Mouse (Mus musculus): ENCODE measurements around the gene Gm12845. TPM values are rescaled to one million over a fixed set of nuclear protein-coding genes. Genes with fewer than 3 reads are reported as not detected.

Gm12845 gene
- polyA plus RNA-seq (2014; fragmentation: Nextera tagmentation; extraction: Ambion mirVana) = not detected in 2 replicates

DNA sequence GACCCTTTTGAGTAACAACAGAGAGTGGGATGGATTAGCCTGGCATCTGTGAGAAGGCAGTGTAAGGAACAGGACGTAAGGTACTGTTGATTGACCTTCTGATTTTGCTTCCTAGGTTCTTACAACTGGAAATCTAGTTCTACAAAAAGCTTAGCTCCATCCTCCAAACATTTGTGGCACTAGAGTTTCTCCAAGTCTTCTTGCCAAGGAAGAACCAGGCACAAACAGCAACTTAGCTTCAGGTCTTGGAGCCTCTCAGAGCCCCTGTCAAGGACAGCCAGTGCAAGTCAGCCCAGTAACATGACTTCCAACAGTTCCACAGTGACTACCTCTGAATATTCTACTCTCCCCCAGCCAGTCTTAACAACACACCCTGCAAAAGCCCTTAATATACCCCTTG lies at the start of gene Gm12845:
Gene Gm12845 (plus strand): TSS at position 301 of the 400 bp plus-strand sequence.
- 86% methylated on average over 1 of the region's 1 CpGs for WGBS
- TF ChIP-seq CTCF (IDR thresholded peaks at IDR 0.05; ENCODE audit: low read depth) = no peak
- Histone ChIP-seq H3K4me1 (ENCODE audit: insufficient read depth) (no peaks in the 10 kb centered on the region), H3K4me3 (ENCODE audit: low read depth, low read length) (no peak within 1 kb of the TSS), H3K4me2 (no peak within 1 kb of the TSS), H3K27ac (ENCODE audit: low read depth) (no peak within 1 kb of the TSS), H3K36me3 (ENCODE audit: insufficient read depth) (no peaks in the 10 kb centered on the region), H3K27me3 (ENCODE audit: insufficient read depth, low read length) (no peaks in the 10 kb centered on the region), H3K9ac (no peak within 1 kb of the TSS), H3K9me3 (ENCODE audit: low read depth, low read length) (no peaks in the 10 kb centered on the region)
- ATAC-seq (ENCODE audit: insufficient read depth) = no peak
- no peak for DNase-seq

DNA sequence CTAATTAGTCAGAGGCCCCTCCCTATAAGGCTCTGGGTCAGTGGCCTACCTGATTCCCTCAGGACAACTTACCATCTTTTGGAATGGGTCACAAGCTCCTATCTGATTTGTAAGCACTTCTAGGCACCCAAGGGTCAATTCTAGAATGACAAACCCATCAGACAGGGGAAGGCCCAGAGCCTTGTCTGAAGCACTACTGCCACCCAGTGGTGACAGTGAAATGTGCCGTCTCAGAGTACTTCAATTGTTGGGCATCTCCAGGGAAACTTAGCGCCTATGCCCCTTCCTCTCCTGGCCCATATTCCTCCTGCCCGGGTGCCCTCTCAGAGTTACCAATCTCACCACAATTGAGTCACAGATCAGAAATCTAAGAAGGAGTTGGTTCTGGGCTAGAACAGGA lies 47.3 kb upstream of the Gm12845 start:
- Histone ChIP-seq H3K27ac (ENCODE audit: low read depth) (no peak overlapping the region), H3K36me3 (ENCODE audit: insufficient read depth) (peaks cover 81% of the 10 kb centered on the region), H3K9me3 (ENCODE audit: low read depth, low read length) (no peaks in the 10 kb centered on the region), H3K27me3 (ENCODE audit: insufficient read depth, low read length) (no peaks in the 10 kb centered on the region), H3K4me3 (ENCODE audit: low read depth, low read length) (no peak overlapping the region), H3K4me1 (ENCODE audit: insufficient read depth) (0 out of 2 replicates have a peak, but pooled peaks cover 4% of the 10 kb centered on the region), H3K9ac (no peak overlapping the region), H3K4me2 (no peak overlapping the region)
- DNase-seq = peak; percentile 92
- 13% methylated on average over 3 of the region's 3 CpGs for WGBS
- TF ChIP-seq CTCF (IDR thresholded peaks at IDR 0.05; ENCODE audit: low read depth) = peak; percentile 89
- 0 out of 2 replicates have a peak, but pooled peaks have one; percentile 17 for ATAC-seq (ENCODE audit: insufficient read depth)

DNA sequence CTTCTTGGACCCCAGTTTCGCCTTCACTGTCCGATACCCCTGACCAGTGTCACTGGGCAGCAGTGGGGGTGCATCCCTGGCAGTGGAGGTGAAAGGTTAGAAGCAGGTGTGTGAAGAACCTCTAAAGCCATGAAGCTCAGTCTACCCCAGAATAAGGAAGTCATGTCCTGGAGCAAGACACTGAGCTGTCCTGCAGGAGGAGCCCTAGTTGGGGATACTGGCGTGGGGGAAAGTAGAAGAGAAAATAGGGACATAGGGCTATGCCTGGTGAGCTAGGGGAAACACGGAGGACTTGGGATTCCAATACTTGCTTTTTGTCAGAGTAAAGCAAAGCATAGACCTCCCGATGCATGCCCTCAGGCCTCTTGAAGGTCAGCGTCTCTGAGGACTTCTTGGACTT lies 43.2 kb upstream of the Gm12845 start:
- peaks cover 46% of the 10 kb centered on the region for H3K36me3 ChIP-seq (ENCODE audit: insufficient read depth)
- no peaks in the 10 kb centered on the region for H3K9me3 ChIP-seq (ENCODE audit: low read depth, low read length)
- H3K27ac ChIP-seq (ENCODE audit: low read depth) = no peak overlapping the region
- no peaks in the 10 kb centered on the region for H3K27me3 ChIP-seq (ENCODE audit: insufficient read depth, low read length)
- no peak for TF ChIP-seq CTCF (IDR thresholded peaks at IDR 0.05; ENCODE audit: low read depth)
- H3K4me1 ChIP-seq (ENCODE audit: insufficient read depth) = 0 out of 2 replicates have a peak, but pooled peaks cover 4% of the 10 kb centered on the region
- peak overlapping the region; percentile 87 for H3K9ac ChIP-seq
- peak overlapping the region; percentile 91 for H3K4me3 ChIP-seq (ENCODE audit: low read depth, low read length)
- 76% methylated on average over 6 of the region's 6 CpGs for WGBS
- DNase-seq (no peak), ATAC-seq (ENCODE audit: insufficient read depth) (no peak)
- peak overlapping the region; percentile 85 for H3K4me2 ChIP-seq

DNA sequence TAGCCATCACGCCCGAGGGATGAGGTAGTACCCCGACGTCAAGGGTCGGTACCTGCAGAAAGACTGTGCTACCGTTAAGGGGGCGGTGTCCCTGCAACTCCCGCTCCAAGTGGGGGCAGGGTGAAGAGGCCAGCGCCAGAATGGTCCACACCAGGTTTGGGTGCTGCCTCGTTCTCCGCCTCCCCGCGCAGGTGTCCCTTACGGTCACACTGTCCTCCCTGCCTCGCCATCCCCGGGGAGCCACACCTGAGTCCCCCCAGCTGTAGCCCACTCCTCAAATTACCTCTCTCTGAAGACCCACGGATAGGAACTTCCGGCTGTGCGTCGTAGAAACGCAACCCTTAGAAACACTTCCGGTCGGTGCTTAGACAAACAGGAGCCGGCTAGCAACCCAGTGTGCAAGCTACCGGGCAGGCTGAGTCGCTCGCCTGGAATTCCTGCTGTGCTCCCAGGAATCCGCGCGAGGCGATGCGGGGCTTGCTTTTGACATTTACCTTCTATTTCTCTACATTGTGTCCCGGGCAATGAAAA lies 42.2 kb upstream of the Gm12845 start, which contains the start of gene Dmap1:
Gene Dmap1 (minus strand): TSS at position 343 of the 531 bp plus-strand sequence.
- H3K27ac ChIP-seq (ENCODE audit: low read depth) = peak within 1 kb of the TSS; percentile 37; the same call in 1 of the 2 replicates
- H3K9ac ChIP-seq = peak within 1 kb of the TSS; percentile 87
- H3K4me1 ChIP-seq (ENCODE audit: insufficient read depth) = 0 out of 2 replicates have a peak, but pooled peaks cover 4% of the 10 kb centered on the region
- TF ChIP-seq CTCF (IDR thresholded peaks at IDR 0.05; ENCODE audit: low read depth) = peak; percentile 10
- H3K4me3 ChIP-seq (ENCODE audit: low read depth, low read length) = peak within 1 kb of the TSS; percentile 91
- H3K9me3 ChIP-seq (ENCODE audit: low read depth, low read length) = no peaks in the 10 kb centered on the region
- H3K4me2 ChIP-seq = peak within 1 kb of the TSS; percentile 85
- peak; percentile 95 for DNase-seq
- peaks cover 36% of the 10 kb centered on the region for H3K36me3 ChIP-seq (ENCODE audit: insufficient read depth)
- peak; percentile 94 for ATAC-seq (ENCODE audit: insufficient read depth)
- H3K27me3 ChIP-seq (ENCODE audit: insufficient read depth, low read length) = no peaks in the 10 kb centered on the region
- WGBS = under 1% methylated on average over 33 of the region's 33 CpGs

DNA sequence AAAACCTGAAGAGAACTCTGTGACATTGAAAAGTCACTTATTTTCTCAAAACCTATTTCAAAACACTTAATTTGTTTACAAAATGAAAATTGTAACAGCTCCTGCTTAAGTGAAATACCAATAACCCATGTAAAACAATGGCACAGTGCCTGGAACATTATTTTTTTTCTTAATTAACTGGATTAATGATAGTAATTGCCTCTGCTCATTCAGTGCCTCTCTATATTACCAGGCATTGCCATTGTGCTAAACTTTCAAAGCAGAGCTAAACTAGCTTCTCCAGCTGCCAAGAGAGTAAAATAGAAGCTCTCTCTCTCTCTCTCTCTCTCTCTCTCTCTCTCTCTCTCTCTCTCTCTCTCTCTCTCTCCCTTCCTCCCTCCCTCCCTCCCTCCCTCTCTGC lies 41.7 kb upstream of the Gm12845 start:
- Histone ChIP-seq H3K9me3 (ENCODE audit: low read depth, low read length) (no peaks in the 10 kb centered on the region), H3K9ac (peak overlapping the region; percentile 87), H3K27me3 (ENCODE audit: insufficient read depth, low read length) (no peaks in the 10 kb centered on the region), H3K36me3 (ENCODE audit: insufficient read depth) (peaks cover 31% of the 10 kb centered on the region), H3K4me1 (ENCODE audit: insufficient read depth) (0 out of 2 replicates have a peak, but pooled peaks cover 4% of the 10 kb centered on the region), H3K4me3 (ENCODE audit: low read depth, low read length) (peak overlapping the region; percentile 91), H3K4me2 (peak overlapping the region; percentile 85), H3K27ac (ENCODE audit: low read depth) (peak overlapping the region; percentile 37; the same call in 1 of the 2 replicates)
- DNase-seq (no peak), ATAC-seq (ENCODE audit: insufficient read depth) (no peak)
- TF ChIP-seq CTCF (IDR thresholded peaks at IDR 0.05; ENCODE audit: low read depth) = no peak

DNA sequence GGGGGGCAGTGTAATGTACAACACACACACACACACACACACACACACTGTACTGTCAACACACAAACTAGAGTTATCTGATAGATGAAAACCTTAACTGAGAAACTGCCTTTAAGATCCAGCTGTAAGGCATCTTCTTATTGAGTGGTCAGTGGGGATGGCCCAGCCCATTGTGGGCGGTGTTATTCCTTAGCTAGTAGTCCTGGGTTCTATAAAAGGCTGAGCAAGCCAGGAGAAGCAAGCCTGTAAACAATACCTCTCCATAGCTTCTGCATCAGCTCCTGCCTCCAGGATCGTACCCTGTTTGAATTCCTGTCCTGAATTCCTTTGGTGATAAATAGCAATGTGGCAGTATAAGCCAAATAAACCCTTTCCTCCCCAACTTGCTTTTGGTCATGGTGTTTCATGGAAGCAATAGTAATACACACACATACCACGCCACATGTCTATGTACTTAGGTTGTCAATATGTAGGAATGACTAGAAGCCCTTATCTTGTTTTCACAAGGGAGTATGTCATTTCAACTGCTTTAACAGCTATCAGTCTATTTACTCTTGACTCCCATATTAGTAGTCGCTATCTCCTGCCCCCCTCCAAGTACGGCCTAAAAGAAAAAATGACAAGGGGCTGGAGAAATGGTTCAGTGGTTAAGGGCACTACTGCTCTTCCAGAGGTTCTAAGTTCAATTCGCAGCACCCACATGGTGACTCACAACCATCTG lies 41.0 kb upstream of the Gm12845 start:
- TF ChIP-seq CTCF (IDR thresholded peaks at IDR 0.05; ENCODE audit: low read depth) = no peak
- Histone ChIP-seq H3K4me2 (peak overlapping the region; percentile 85), H3K4me3 (ENCODE audit: low read depth, low read length) (no peak overlapping the region), H3K27ac (ENCODE audit: low read depth) (no peak overlapping the region), H3K9me3 (ENCODE audit: low read depth, low read length) (no peaks in the 10 kb centered on the region), H3K9ac (no peak overlapping the region), H3K27me3 (ENCODE audit: insufficient read depth, low read length) (no peaks in the 10 kb centered on the region), H3K4me1 (ENCODE audit: insufficient read depth) (0 out of 2 replicates have a peak, but pooled peaks cover 4% of the 10 kb centered on the region), H3K36me3 (ENCODE audit: insufficient read depth) (peaks cover 25% of the 10 kb centered on the region)
- 54% methylated on average over 6 of the region's 6 CpGs for WGBS
- DNase-seq = no peak
- no peak for ATAC-seq (ENCODE audit: insufficient read depth)

DNA sequence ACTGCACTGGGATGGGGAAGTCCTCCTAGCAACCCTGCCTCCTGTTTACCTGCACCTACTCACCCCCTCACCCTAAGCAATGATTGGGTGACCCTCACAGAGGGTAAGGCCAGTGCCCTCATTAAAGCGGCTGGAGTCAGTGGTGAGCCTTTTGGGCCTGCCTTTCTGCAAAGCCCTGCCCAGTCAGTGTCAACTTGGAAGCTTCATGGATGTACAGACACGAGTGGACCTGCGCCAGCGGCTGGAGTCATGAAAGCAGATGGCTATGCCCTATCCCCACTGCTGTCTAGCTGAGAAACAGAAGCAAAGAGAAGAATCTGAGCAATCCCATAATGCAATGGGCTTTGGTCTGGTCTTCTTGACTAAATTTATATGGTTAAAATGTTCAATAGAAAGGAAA lies 37.9 kb upstream of the Gm12845 start:
- Histone ChIP-seq H3K4me2 (no peak overlapping the region), H3K27ac (ENCODE audit: low read depth) (no peak overlapping the region), H3K4me1 (ENCODE audit: insufficient read depth) (0 out of 2 replicates have a peak, but pooled peaks cover under 1% of the 10 kb centered on the region), H3K9me3 (ENCODE audit: low read depth, low read length) (no peaks in the 10 kb centered on the region), H3K9ac (no peak overlapping the region), H3K4me3 (ENCODE audit: low read depth, low read length) (no peak overlapping the region), H3K36me3 (ENCODE audit: insufficient read depth) (no peaks in the 10 kb centered on the region), H3K27me3 (ENCODE audit: insufficient read depth, low read length) (no peaks in the 10 kb centered on the region)
- WGBS = 80% methylated on average over 4 of the region's 4 CpGs
- ATAC-seq (ENCODE audit: insufficient read depth) = no peak
- no peak for TF ChIP-seq CTCF (IDR thresholded peaks at IDR 0.05; ENCODE audit: low read depth)
- no peak for DNase-seq

Measured in lung, embryonic 14.5 days (tissue).